Mouse (Mus musculus) bone marrow macrophage, adult 2 months (primary cell): Measurements from ENCODE around the gene Eef1akmt4.

ENCODE experiments used
- CTCF ChIP-seq: IDR thresholded peaks from 2 replicates; pipeline ENCODE4 v1.5.1; 2012; ENCODE audit warnings: low read depth, mild to moderate bottlenecking, low read length, moderate library complexity
- POLR2A ChIP-seq: IDR thresholded peaks from 2 replicates; pipeline ENCODE4 v1.6.1; 2012; ENCODE audit warnings: mild to moderate bottlenecking, low read depth, low read length, borderline replicate concordance

GRCm38 (mm10) chr16:20651076-20651946 lies 39.9 kb downstream of the Eef1akmt4 start, which contains the start of gene Psmd2:
- no peak for TF ChIP-seq CTCF
- 0 out of 2 replicates have a peak, but pooled peaks have one; percentile 31 for TF ChIP-seq POLR2A
